Mouse (Mus musculus) embryonic facial prominence, embryonic 11.5 days (tissue): ENCODE measurements at regions not wholly inside any gene's neighbourhood (a gene's known extent, or its start where the extent isn't known, plus 50 kb on each side); places are given as distances from the start of the nearest gene placed in this dataset.

Experiments used
- ATAC-seq: fragments of 200-750 bp; cut with Nextera tagmentation; replicated peaks from 2 replicates; pipeline ENCODE4 v1.8.0; 2017; ENCODE audit warnings: low read depth; ENCODE audit not compliant: insufficient number of reproducible peaks, low FRiP score, low TSS enrichment
- DNase-seq: peaks from one replicate; pipeline ENCODE4 v3.0.0-alpha.2; 2015; ENCODE audit warnings: low spot score
- H3K27ac ChIP-seq: fragments of 300-500 bp; sonication (generic); replicated peaks from 2 replicates; pipeline ENCODE4 v1.5.1; 2014; ENCODE audit warnings: mild to moderate bottlenecking, low read depth, low read length, control low read depth
- H3K27me3 ChIP-seq: fragments of 300-500 bp; sonication (generic); 2 replicates; pipeline ENCODE4 v1.6.1; 2014; ENCODE audit warnings: mild to moderate bottlenecking, low read length, moderate library complexity, mixed read lengths; ENCODE audit not compliant: control insufficient read depth, insufficient read depth
- H3K36me3 ChIP-seq: fragments of 300-500 bp; sonication (generic); replicated peaks from 2 replicates; pipeline ENCODE4 v1.6.1; 2014; ENCODE audit warnings: low read depth, mild to moderate bottlenecking, low read length, moderate library complexity, mixed read lengths; ENCODE audit not compliant: control insufficient read depth, insufficient read depth
- H3K4me1 ChIP-seq: fragments of 300-500 bp; sonication (generic); 2 replicates; pipeline ENCODE4 v1.6.1; 2014; ENCODE audit warnings: low read length, mixed read lengths; ENCODE audit not compliant: control insufficient read depth, insufficient read depth
- H3K4me2 ChIP-seq: fragments of 300-500 bp; sonication (generic); 2 replicates; pipeline ENCODE4 v1.6.1; 2014; ENCODE audit warnings: low read depth, mild to moderate bottlenecking, control low read depth, low read length, moderate library complexity
- H3K4me3 ChIP-seq: fragments of 300-500 bp; sonication (generic); 2 replicates; pipeline ENCODE4 v1.5.1; 2014; ENCODE audit warnings: low read depth, low read length, control low read depth
- H3K9ac ChIP-seq: fragments of 300-500 bp; sonication (generic); replicated peaks from 2 replicates; pipeline ENCODE4 v1.6.1; 2014; ENCODE audit warnings: mild to moderate bottlenecking, control low read depth, low read length
- H3K9me3 ChIP-seq: fragments of 300-500 bp; sonication (generic); replicated peaks from 2 replicates; pipeline ENCODE4 v1.6.1; 2016; ENCODE audit warnings: mild to moderate bottlenecking, low read length, inconsistent platforms, mixed read lengths; ENCODE audit not compliant: control insufficient read depth
- whole genome bisulfite sequencing: fragments of 180-500 bp; shearing (Covaris S2); extraction: QIAGEN DNeasy Blood & Tissue Kit; methylation state at CpG from one replicate; pipeline ENCODE4 v1.1.7; 2014; 5-methylcytosine and 5-hydroxymethylcytosine counted together

DNA sequence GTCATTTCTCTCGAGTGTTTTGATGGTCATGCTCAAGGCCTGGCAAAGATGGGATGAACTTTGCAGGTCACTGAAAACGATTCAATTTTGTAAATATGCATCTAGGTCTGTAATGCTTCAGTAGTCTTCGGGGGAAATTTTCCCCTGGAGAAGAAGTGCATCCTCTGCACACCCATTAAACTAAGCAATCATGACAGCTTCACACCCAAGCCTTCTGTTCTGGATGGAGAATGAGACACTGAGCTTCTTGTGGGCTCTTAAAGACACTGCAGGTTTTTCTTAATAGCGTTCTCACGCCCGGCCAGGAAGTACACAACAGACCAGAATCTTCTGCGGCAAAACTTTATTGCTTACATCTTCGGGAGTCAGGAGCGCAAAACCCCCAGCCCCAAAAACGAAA lies 151.0 kb downstream of the Csl start:
- no peak for ATAC-seq
- H3K4me3 ChIP-seq, result no peak overlapping the region
- H3K36me3 ChIP-seq, result no peaks in the 10 kb centered on the region
- 91% methylated on average over 10 of the region's 10 CpGs for WGBS
- no peak overlapping the region for H3K9ac ChIP-seq
- H3K27ac ChIP-seq, result no peak overlapping the region
- DNase-seq, result no peak
- no peak overlapping the region for H3K4me2 ChIP-seq
- no peaks in the 10 kb centered on the region for H3K9me3 ChIP-seq
- no peaks in the 10 kb centered on the region for H3K4me1 ChIP-seq
- no peaks in the 10 kb centered on the region for H3K27me3 ChIP-seq

DNA sequence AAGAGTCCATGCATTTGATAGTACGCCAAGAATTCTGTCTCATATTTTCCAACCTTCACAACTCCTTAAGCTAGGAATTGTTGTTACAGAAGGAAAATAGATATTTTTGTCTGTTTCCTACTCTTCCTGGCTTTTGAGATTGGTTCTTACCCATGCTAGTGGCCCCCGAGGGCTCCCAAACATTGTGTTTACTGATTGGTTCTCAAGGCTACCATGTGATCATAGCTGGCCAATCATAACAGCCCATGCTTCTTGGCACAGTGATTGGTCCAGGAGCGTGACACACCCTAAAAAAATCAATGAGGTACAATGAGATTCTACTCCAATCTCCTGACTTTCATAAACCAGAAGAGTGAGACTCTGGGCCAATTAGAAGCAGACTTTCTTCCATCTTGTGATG lies 150.0 kb downstream of the Csl start:
- no peak overlapping the region for H3K9ac ChIP-seq
- H3K36me3 ChIP-seq, result no peaks in the 10 kb centered on the region
- H3K4me3 ChIP-seq, result no peak overlapping the region
- H3K4me2 ChIP-seq, result no peak overlapping the region
- no peaks in the 10 kb centered on the region for H3K27me3 ChIP-seq
- WGBS, result 92% methylated on average over 3 of the region's 3 CpGs
- no peaks in the 10 kb centered on the region for H3K4me1 ChIP-seq
- no peaks in the 10 kb centered on the region for H3K9me3 ChIP-seq
- no peak overlapping the region for H3K27ac ChIP-seq
- no peak for ATAC-seq
- DNase-seq, result no peak

DNA sequence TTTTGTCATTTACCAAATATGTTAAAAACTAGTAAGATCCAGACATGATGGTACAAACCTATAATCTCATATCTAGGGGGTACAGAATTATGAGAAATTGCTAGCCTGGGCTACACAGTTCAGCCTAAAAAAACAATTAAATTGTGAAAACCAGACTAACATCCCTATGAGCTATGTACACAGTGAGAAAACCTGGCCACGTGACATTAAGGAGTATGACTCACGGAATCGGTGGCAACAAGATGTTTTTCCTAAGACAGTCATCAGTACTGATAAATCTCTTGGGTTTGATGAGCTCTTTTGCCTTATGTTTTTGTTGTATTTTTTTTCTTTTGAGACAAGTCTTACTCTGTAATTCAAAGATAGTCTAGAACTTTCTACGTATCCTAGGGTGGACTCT lies 148.6 kb downstream of the Csl start:
- Histone ChIP-seq H3K27ac (no peak overlapping the region), H3K4me1 (no peaks in the 10 kb centered on the region), H3K4me3 (no peak overlapping the region), H3K27me3 (no peaks in the 10 kb centered on the region), H3K9me3 (no peaks in the 10 kb centered on the region), H3K36me3 (no peaks in the 10 kb centered on the region), H3K9ac (no peak overlapping the region), H3K4me2 (no peak overlapping the region)
- 90% methylated on average over 4 of the region's 4 CpGs for WGBS
- no peak for ATAC-seq
- DNase-seq, result no peak

DNA sequence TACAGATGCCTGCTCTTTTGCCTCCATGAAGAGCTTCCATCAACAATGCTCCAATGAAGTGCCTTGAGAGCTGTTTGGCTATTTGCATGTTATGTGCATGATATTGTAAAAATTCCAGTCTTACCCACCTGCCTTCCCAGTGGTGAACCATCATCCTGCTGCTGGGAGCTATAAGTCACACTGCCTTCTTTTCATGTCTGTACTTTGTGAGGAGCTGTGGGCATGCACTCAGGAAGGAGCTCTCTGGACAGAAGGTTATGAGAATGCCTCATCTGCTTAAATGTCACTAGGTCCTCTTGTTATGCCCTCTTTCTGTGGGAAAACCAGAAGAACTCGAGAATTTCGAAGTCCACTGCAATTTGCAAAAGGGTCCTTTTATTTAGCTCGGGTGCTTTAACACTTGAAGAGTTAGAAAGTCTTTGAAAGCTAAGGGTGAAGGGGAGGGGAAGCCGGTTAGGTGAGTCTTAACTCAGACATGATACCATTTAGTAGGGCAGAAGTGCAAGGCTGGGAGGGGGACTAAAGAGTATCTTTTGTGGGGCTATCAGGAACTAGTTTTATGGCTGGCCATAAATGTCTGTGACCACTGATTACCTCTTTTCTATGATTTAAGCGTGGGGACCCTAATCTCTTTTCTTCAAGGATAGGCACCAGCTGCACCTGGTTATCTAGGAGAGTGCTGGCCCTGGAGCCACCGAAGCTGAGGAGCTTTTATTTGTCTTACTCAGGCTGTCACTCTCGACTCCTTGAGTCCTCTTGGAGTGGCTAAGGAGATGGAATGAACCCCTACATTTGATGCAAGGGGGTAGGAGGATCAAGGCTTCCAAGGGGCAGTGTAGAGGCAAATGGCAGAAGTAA lies 144.8 kb downstream of the Csl start:
- Histone ChIP-seq H3K9ac (no peak overlapping the region), H3K9me3 (no peaks in the 10 kb centered on the region), H3K4me1 (no peaks in the 10 kb centered on the region), H3K27ac (no peak overlapping the region), H3K4me2 (no peak overlapping the region), H3K36me3 (no peaks in the 10 kb centered on the region), H3K4me3 (no peak overlapping the region), H3K27me3 (no peaks in the 10 kb centered on the region)
- DNase-seq (no peak), ATAC-seq (no peak)
- 72% methylated on average over 7 of the region's 7 CpGs for WGBS

DNA sequence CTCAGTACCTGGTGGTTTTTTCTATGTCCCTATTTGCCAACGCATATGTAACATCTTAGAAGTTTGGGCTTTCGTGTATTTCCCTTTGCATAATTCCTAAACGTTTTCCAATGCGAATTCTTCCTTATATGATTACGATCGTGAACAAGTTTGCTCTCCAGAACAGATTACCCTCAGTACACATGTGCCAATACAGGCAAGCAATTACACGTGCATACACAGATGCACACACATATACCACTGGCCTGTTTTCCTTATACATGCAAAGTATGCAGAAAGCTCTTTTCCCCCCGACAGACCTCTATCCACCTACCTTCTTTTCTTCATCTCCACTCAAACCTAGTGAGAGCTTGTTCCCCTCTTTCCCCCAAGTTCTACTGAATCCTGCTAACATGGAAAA lies 144.1 kb downstream of the Csl start:
- no peak overlapping the region for H3K9ac ChIP-seq
- H3K9me3 ChIP-seq, result no peaks in the 10 kb centered on the region
- H3K27ac ChIP-seq, result no peak overlapping the region
- ATAC-seq (no peak), DNase-seq (no peak)
- no peaks in the 10 kb centered on the region for H3K36me3 ChIP-seq
- H3K27me3 ChIP-seq, result no peaks in the 10 kb centered on the region
- no peaks in the 10 kb centered on the region for H3K4me1 ChIP-seq
- WGBS, result 83% methylated on average over 8 of the region's 8 CpGs
- no peak overlapping the region for H3K4me2 ChIP-seq
- H3K4me3 ChIP-seq, result no peak overlapping the region

DNA sequence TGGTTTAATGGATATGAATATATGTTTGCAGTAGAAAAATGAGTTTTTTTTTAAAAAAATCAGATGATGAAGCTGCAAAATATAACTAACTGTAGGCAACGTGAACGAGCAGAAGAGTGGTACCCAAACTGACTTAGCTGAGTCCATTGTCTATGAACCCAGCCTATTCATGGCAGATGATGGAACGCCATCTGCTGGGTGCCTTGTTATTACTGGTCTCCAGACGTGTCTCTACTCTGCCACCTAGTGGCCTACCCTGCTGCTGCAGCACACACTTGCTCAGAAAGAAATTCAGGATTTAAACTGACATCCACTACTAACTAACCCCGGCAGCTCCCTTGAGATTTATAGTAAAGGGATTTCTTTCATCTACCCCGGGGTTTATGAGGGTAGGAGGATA lies 143.7 kb downstream of the Csl start:
- 15% methylated on average over 6 of the region's 6 CpGs for WGBS
- Histone ChIP-seq H3K4me1 (no peaks in the 10 kb centered on the region), H3K4me2 (no peak overlapping the region), H3K9me3 (no peaks in the 10 kb centered on the region), H3K27ac (no peak overlapping the region), H3K36me3 (no peaks in the 10 kb centered on the region), H3K9ac (no peak overlapping the region), H3K27me3 (no peaks in the 10 kb centered on the region), H3K4me3 (no peak overlapping the region)
- ATAC-seq, result no peak
- DNase-seq, result peak; percentile 96

DNA sequence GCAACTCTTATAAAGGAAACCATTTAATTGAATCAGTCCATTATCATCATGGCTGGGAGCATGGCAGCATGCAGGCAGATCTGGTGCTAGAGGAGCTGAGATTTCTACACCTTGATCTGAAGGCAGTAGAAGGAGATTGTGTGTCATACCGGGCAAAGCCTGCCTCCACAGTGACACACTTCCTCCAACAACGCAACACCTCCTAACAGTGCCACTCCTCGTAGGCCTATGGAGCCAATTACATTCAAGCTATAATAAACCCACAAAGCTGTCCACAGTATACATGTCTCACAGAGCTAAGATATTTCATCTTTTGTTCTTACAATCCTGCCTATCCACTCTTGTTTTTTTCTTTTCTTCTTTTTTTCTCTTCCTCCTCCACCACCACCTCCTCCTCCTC lies 141.8 kb downstream of the Csl start:
- Histone ChIP-seq H3K9me3 (no peaks in the 10 kb centered on the region), H3K4me3 (no peak overlapping the region), H3K27ac (no peak overlapping the region), H3K36me3 (no peaks in the 10 kb centered on the region), H3K4me1 (no peaks in the 10 kb centered on the region), H3K4me2 (no peak overlapping the region), H3K27me3 (no peaks in the 10 kb centered on the region), H3K9ac (no peak overlapping the region)
- ATAC-seq (no peak), DNase-seq (no peak)
- WGBS, result 83% methylated on average over 3 of the region's 3 CpGs

DNA sequence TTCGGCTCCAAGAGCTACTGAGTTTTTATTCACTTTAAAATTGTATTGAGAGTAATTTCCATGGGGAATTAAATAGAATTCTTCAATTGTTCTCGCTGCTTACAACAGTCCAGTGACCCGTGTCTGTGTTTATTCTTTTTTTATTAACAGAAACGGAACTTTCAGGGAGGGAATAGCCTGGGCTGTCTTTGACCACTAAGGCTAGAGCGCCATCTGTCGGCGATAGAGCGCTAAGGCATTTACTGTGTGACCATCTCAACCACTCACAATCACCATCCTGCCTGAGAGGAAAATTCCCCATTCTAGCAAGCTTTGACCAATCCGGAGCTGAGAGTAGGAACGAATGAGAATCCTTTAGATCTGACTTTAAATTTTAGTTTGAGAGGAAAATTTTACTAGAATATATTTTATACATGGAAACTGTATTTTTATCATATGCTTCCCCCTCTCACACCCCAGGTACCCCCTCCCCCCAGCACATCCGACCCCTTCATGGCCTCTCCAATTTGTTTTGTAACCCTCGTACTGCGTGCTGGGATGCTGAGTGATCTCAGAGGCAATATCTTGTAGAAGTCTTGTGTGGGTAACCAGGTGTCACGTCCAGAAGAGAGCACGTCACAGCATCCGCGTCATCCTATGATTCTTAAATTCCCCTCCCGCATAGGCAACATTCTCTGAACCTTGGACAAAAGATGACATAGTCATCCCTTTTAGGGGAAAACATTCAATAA lies 139.9 kb downstream of the Csl start:
- no peak for ATAC-seq
- no peaks in the 10 kb centered on the region for H3K9me3 ChIP-seq

More for the DNA sequence above, 139.9 kb downstream of the Csl start:
- peak; percentile 93 for DNase-seq
- no peaks in the 10 kb centered on the region for H3K27me3 ChIP-seq
- no peaks in the 10 kb centered on the region for H3K36me3 ChIP-seq
- no peak overlapping the region for H3K27ac ChIP-seq
- no peaks in the 10 kb centered on the region for H3K4me1 ChIP-seq
- H3K4me2 ChIP-seq, result no peak overlapping the region; the same call in 1 of the 2 replicates
- no peak overlapping the region for H3K9ac ChIP-seq
- WGBS, result 43% methylated on average over 18 of the region's 18 CpGs
- no peak overlapping the region for H3K4me3 ChIP-seq
